Mouse (Mus musculus) left cerebral cortex, adult 8-10 months (tissue): Measurements from ENCODE around the gene Agbl5. TPM values are rescaled to one million over a fixed set of nuclear protein-coding genes. Genes with fewer than 3 reads are reported as not detected.

Experiments
- DNase-seq, 2 experiments: peaks; one replicate each; pipeline ENCODE4 v3.0.0; 2022; ENCODE audit warnings: low spot score in 2 of 2
- total RNA-seq, 4 experiments: library from RNA; stranded (reverse); gene quantifications; 2 replicates each; pipeline ENCODE4 v1.2.4; 2022

Gene Agbl5
- total RNA-seq, 4 experiments from 2014 or later, result 14.6 to 18.2 (median 17.0) TPM

- DNase-seq, result peak in 1 of 2 experiments; percentile 54
Measured at GRCm38 (mm10) chr5:30887331-30887761, 1.1 kb upstream of the Agbl5 start.

- DNase-seq, result peak; percentile 89 to 98
Measured at GRCm38 (mm10) chr5:30887858-30888336, 597 bp upstream of the Agbl5 start.

- DNase-seq, result peak; percentile 41 to 48
Measured at GRCm38 (mm10) chr5:30889088-30889754, 727 bp downstream of the Agbl5 start.

GRCm38 (mm10) chr5:30890375-30890774 lies 1.9 kb downstream of the Agbl5 start:
- no peak for DNase-seq

- no peak for DNase-seq
Measured at GRCm38 (mm10) chr5:30901860-30902259, 13.4 kb downstream of the Agbl5 start.

GRCm38 (mm10) chr5:30907413-30908059 lies 19.0 kb downstream of the Agbl5 start, which contains the start of gene Ost4:
Ost4 (minus strand) TSS chr5:30907788.
- peak; percentile 86 to 94 for DNase-seq

GRCm38 (mm10) chr5:30908426-30909299 lies 20.2 kb downstream of the Agbl5 start:
- no peak for DNase-seq

GRCm38 (mm10) chr5:30909300-30909659 lies 20.8 kb downstream of the Agbl5 start:
- no peak for DNase-seq

GRCm38 (mm10) chr5:30909863-30910262 lies 21.4 kb downstream of the Agbl5 start:
- DNase-seq, result no peak

GRCm38 (mm10) chr5:30910481-30910880 lies 22.0 kb downstream of the Agbl5 start:
- no peak for DNase-seq

- DNase-seq, result no peak
Measured at GRCm38 (mm10) chr5:30912156-30912555, 23.7 kb downstream of the Agbl5 start.

- DNase-seq, result no peak
Measured at GRCm38 (mm10) chr5:30913060-30913841, 24.8 kb downstream of the Agbl5 start, which contains the start of gene Emilin1. Emilin1 (plus strand) TSS chr5:30913402.

GRCm38 (mm10) chr5:30914101-30914635 lies 25.7 kb downstream of the Agbl5 start:
- DNase-seq, result no peak

- DNase-seq, result no peak
Measured at GRCm38 (mm10) chr5:30914849-30915248, 26.4 kb downstream of the Agbl5 start.

GRCm38 (mm10) chr5:30915456-30915855 lies 27.0 kb downstream of the Agbl5 start:
- no peak for DNase-seq

- DNase-seq, result peak; percentile 61 to 96
Measured at GRCm38 (mm10) chr5:30915974-30916433, 27.5 kb downstream of the Agbl5 start.

- no peak for DNase-seq
Measured at GRCm38 (mm10) chr5:30916841-30917240, 28.3 kb downstream of the Agbl5 start.

- DNase-seq, result no peak
Measured at GRCm38 (mm10) chr5:30917348-30917747, 28.9 kb downstream of the Agbl5 start.

GRCm38 (mm10) chr5:30917891-30918670 lies 29.6 kb downstream of the Agbl5 start:
- no peak for DNase-seq

GRCm38 (mm10) chr5:30918691-30919090 lies 30.2 kb downstream of the Agbl5 start:
- no peak for DNase-seq
